Mouse (Mus musculus) MEL (cell line): ENCODE data around the gene Eif2d. TPM values are rescaled to one million over a fixed set of nuclear protein-coding genes. Genes with fewer than 3 reads are reported as not detected.

Experiments
- polyA plus RNA-seq, 2 experiments: library from polyadenylated mRNA; stranded (reverse) in 1 of 2; unstranded in 1 of 2; fragments of >175 nt in 1 of 2; fragments of >200 nt in 1 of 2; gene quantifications; 2 replicates each; pipeline versions ENCODE4 v1.2.1 to v1.2.4; 2012; ENCODE audit warnings: low replicate concordance in 2 of 2, low read depth in 1 of 2; ENCODE audit not compliant: insufficient read length in 2 of 2, insufficient read depth in 1 of 2, missing spikeins in 1 of 2
- total RNA-seq: library from RNA; depleted of rRNA; stranded (reverse); fragments of 300-350 nt; gene quantifications from 2 replicates; pipeline ENCODE4 v1.2.3, GENCODE M21; 2012; rRNA removed

Eif2d gene
- total and polyA plus RNA-seq, 3 experiments = 31.0 to 43.6 TPM; not detected in 1

Other genes starting within 250 kb of the Eif2d start
- not detected in 2 replicates for gene Il20, start 241.7 kb upstream of the Eif2d start, total RNA-seq
- not detected for gene Il20, start 241.7 kb upstream of the Eif2d start, polyA plus RNA-seq
- not detected in 2 replicates for gene Il19, start 213.1 kb upstream of the Eif2d start, total RNA-seq
- gene Il19, start 213.1 kb upstream of the Eif2d start, polyA plus RNA-seq = not detected
- not detected in 2 replicates for gene Il10, start 133.3 kb upstream of the Eif2d start, total RNA-seq
- gene Il10, start 133.3 kb upstream of the Eif2d start, polyA plus RNA-seq = not detected
- gene Mapkapk2, start 55.4 kb upstream of the Eif2d start, total RNA-seq = 51.7 and 53.2 TPM in 2 replicates
- 10 to 100 TPM in 1 of 2 experiments, not detected in 1; 85.4 TPM for gene Mapkapk2, start 55.4 kb upstream of the Eif2d start, polyA plus RNA-seq
- gene Dyrk3, start 14.8 kb upstream of the Eif2d start, total RNA-seq = 7.9 and 8.6 TPM in 2 replicates
- gene Dyrk3, start 14.8 kb upstream of the Eif2d start, polyA plus RNA-seq = 10 to 100 TPM in 1 of 2 experiments, not detected in 1; 11.8 TPM
- gene Rassf5, start 92.1 kb downstream of the Eif2d start, total RNA-seq = 14.2 and 14.8 TPM in 2 replicates
- gene Rassf5, start 92.1 kb downstream of the Eif2d start, polyA plus RNA-seq = 10 to 100 TPM in 1 of 2 experiments, not detected in 1; 28.8 TPM
- 3.5 and 4.0 TPM in 2 replicates for gene Ikbke, start 126.4 kb downstream of the Eif2d start, total RNA-seq
- 1 to 10 TPM in 1 of 2 experiments, not detected in 1; 7.2 TPM for gene Ikbke, start 126.4 kb downstream of the Eif2d start, polyA plus RNA-seq